Mouse (Mus musculus): ENCODE results near the gene Zfp954. TPM values are rescaled to one million over a fixed set of nuclear protein-coding genes. Genes with fewer than 3 reads are reported as not detected.
"Not testable (repeated sequence)": the region's sequence is repeated elsewhere in the genome, so short reads cannot be mapped to it uniquely, and the experiment has no call there.

Zfp954 gene
- 1.4 TPM in 2 replicates for polyA plus RNA-seq (2012; rRNA removed)

DNA sequence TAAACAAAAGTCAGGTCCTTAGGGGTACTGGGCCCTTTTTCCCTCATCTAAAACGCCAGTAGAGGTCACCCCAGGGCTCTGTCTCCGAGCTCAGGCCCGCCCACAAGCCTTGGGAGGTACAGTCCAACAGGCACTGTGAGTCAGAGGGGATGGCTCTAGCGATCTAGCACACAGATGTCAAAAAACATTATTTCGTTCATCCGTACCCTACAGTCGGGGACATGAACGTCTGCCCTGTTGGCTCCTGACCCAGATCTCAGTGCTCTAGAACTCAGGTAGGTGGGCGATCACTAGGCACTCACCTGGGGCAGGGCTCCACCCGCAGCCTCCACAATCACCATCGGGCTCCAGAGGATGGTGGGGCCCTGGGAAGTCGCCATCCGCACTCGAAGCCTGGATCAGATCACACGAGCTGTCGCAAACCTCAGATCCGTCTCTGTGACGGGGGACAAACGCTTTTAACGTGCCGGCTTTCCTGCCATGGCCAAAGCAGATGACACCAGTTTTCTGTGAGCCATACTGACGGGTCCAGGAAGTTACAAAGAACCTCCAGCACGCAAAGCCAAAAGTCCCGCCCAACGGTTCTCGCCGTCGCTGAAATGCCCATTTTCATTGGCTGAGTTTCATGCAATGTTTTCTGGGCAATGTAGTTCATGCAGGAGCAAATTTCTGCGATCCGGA, at the start of gene Zfp954:
Gene Zfp954, minus strand, starts transcription at position 568 of the 681 bp plus-strand sequence.
- TF ChIP-seq CTCF (IDR thresholded peaks at IDR 0.05; ENCODE audit: control insufficient read depth, insufficient read depth, insufficient replicate concordance, low read depth, low read length) (no peak), POLR2A (IDR thresholded peaks at IDR 0.05; ENCODE audit: control insufficient read depth, low read depth, low read length) (peak; percentile 35; the same call in 1 of the 2 replicates)
- Histone ChIP-seq H3K4me3 (ENCODE audit: control insufficient read depth, low read depth, low read length) (peak within 1 kb of the TSS; percentile 87), H3K27me3 (ENCODE audit: control insufficient read depth, insufficient read depth, low read length) (no peaks in the 10 kb centered on the region), H3K27ac (ENCODE audit: control insufficient read depth, insufficient read depth, low read depth, low read length) (no peak within 1 kb of the TSS), H3K36me3 (ENCODE audit: control insufficient read depth, insufficient read depth, low read length) (no peaks in the 10 kb centered on the region), H3K4me1 (ENCODE audit: control insufficient read depth, insufficient read depth, low read length) (peaks cover 5% of the 10 kb centered on the region)

DNA sequence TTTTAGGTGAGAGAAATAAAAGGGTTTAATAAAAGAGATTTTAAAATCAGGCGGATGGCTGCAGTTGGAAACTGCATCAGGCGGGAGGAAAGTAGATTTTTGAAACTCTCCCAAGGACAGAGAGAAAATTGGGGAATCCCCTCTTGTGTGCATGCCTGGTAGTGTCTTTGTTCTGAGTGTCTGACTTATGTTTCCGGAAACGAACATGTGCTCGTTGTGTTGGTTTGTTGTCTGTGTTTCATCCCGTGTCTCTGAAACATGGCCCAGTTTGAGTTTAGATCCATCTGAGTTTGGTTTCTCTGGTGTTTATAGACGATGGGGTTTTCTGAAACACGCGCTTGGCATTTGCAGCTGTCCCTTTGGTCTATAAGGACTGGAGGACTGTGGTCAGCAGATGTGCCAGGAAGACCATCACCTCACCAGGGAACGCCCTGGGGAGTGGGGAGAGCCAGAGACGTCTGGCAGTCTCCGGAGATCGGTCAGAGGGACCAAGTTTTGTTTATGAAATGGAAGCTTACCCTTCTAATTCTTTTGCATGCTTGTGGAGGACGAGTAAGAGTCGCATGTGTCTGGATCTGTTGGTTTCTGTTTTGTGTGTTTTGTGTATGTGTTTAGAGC, 24.8 kb upstream of the Zfp954 start:
- Histone ChIP-seq H3K27me3 (ENCODE audit: control insufficient read depth, insufficient read depth, low read length) (no peaks in the 10 kb centered on the region), H3K36me3 (ENCODE audit: control insufficient read depth, insufficient read depth, low read length) (no peaks in the 10 kb centered on the region), H3K27ac (ENCODE audit: control insufficient read depth, insufficient read depth, low read depth, low read length) (no peak overlapping the region), H3K4me3 (ENCODE audit: control insufficient read depth, low read depth, low read length) (no peak overlapping the region), H3K4me1 (ENCODE audit: control insufficient read depth, insufficient read depth, low read length) (no peaks in the 10 kb centered on the region)
- no peak for TF ChIP-seq POLR2A (IDR thresholded peaks at IDR 0.05; ENCODE audit: control insufficient read depth, low read depth, low read length)
- no peak for TF ChIP-seq CTCF (IDR thresholded peaks at IDR 0.05; ENCODE audit: control insufficient read depth, insufficient read depth, insufficient replicate concordance, low read depth, low read length)

DNA sequence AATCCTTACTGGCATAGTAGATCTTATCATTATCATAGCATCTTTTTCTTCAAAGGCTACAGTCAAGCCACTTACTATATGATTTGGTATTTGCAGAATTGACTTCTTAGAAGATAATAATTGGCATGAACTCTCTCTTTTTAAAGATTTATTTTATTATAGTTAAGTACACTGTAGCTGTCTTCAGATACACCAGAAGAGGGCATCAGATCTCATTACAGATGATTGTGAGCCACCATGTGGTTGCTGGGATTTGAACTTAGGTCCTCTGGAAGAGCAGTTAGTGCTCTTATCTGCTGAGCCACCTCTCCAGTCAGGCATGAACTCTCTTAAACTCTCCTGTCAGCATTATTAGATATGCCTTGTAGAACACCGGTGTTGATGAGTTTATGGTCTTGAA, 22.9 kb upstream of the Zfp954 start:
- Histone ChIP-seq H3K36me3 (ENCODE audit: control insufficient read depth, insufficient read depth, low read length) (no peaks in the 10 kb centered on the region), H3K4me1 (ENCODE audit: control insufficient read depth, insufficient read depth, low read length) (no peaks in the 10 kb centered on the region), H3K4me3 (ENCODE audit: control insufficient read depth, low read depth, low read length) (no peak overlapping the region), H3K27ac (ENCODE audit: control insufficient read depth, insufficient read depth, low read depth, low read length) (no peak overlapping the region), H3K27me3 (ENCODE audit: control insufficient read depth, insufficient read depth, low read length) (no peaks in the 10 kb centered on the region)
- no peak for TF ChIP-seq POLR2A (IDR thresholded peaks at IDR 0.05; ENCODE audit: control insufficient read depth, low read depth, low read length)
- no peak for TF ChIP-seq CTCF (IDR thresholded peaks at IDR 0.05; ENCODE audit: control insufficient read depth, insufficient read depth, insufficient replicate concordance, low read depth, low read length)

DNA sequence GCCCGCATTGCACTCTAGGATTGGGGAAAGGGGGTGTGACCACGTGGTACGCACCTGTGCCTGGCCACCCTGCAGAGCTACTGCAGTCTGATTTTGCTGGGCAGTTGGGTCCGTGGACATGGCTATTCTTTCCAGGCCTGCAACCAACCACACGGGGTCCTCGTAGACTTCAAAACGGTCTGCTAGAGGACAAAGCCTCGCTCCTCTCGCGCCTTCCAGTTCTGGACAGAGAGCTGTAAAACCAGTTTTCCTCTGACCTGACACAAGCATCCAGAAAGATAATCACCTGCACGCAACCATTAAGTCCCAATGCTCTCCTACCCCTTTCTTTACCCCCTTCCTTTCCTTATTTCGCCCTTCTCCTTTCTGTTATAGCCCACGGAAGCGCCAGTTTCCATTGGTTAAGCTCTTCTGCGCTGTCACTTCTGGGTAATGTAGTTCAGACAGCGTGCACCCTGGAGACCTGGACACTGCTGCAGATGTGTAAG, 15.1 kb upstream of the Zfp954 start, which contains the start of gene Zfp773:
Gene Zfp773, minus strand, starts transcription at position 377 of the 488 bp plus-strand sequence.
- peak within 1 kb of the TSS; percentile 79 for H3K4me3 ChIP-seq (ENCODE audit: control insufficient read depth, low read depth, low read length)

DNA sequence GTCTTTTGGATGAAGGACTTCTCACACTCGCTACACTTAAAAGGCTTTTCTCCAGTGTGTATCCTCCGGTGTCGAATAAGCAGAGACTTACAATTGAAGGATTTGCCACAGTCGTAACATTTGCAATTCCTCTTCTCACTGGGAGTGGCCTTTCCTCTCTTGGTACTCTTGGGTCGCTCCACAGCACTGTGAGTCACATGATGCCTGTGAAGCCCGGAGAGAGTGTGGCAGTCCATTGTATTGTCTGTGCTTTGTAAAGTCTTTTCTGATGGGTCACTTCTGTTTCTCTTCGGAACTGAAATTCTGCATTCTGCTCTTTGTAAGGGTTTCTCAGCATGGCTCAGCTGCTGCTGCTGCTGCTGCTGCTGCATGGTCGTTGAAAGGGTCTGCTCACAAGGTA, 11.5 kb upstream of the Zfp954 start:
- no peak overlapping the region for H3K4me3 ChIP-seq (ENCODE audit: control insufficient read depth, low read depth, low read length)
- TF ChIP-seq CTCF (IDR thresholded peaks at IDR 0.05; ENCODE audit: control insufficient read depth, insufficient read depth, insufficient replicate concordance, low read depth, low read length) (no peak), POLR2A (IDR thresholded peaks at IDR 0.05; ENCODE audit: control insufficient read depth, low read depth, low read length) (no peak)
- H3K36me3 ChIP-seq (ENCODE audit: control insufficient read depth, insufficient read depth, low read length) = no peaks in the 10 kb centered on the region
- no peaks in the 10 kb centered on the region for H3K4me1 ChIP-seq (ENCODE audit: control insufficient read depth, insufficient read depth, low read length)
- no peak overlapping the region for H3K27ac ChIP-seq (ENCODE audit: control insufficient read depth, insufficient read depth, low read depth, low read length)
- no peaks in the 10 kb centered on the region for H3K27me3 ChIP-seq (ENCODE audit: control insufficient read depth, insufficient read depth, low read length)

More for the DNA sequence above, 15.1 kb upstream of the Zfp954 start, which contains the start of gene Zfp773:
- TF ChIP-seq POLR2A (IDR thresholded peaks at IDR 0.05; ENCODE audit: control insufficient read depth, low read depth, low read length) = no peak
- TF ChIP-seq CTCF (IDR thresholded peaks at IDR 0.05; ENCODE audit: control insufficient read depth, insufficient read depth, insufficient replicate concordance, low read depth, low read length) = peak; percentile 39; the same call in 1 of the 2 replicates
- no peaks in the 10 kb centered on the region for H3K36me3 ChIP-seq (ENCODE audit: control insufficient read depth, insufficient read depth, low read length)
- no peaks in the 10 kb centered on the region for H3K4me1 ChIP-seq (ENCODE audit: control insufficient read depth, insufficient read depth, low read length)
- no peak within 1 kb of the TSS for H3K27ac ChIP-seq (ENCODE audit: control insufficient read depth, insufficient read depth, low read depth, low read length)
- no peaks in the 10 kb centered on the region for H3K27me3 ChIP-seq (ENCODE audit: control insufficient read depth, insufficient read depth, low read length)

DNA sequence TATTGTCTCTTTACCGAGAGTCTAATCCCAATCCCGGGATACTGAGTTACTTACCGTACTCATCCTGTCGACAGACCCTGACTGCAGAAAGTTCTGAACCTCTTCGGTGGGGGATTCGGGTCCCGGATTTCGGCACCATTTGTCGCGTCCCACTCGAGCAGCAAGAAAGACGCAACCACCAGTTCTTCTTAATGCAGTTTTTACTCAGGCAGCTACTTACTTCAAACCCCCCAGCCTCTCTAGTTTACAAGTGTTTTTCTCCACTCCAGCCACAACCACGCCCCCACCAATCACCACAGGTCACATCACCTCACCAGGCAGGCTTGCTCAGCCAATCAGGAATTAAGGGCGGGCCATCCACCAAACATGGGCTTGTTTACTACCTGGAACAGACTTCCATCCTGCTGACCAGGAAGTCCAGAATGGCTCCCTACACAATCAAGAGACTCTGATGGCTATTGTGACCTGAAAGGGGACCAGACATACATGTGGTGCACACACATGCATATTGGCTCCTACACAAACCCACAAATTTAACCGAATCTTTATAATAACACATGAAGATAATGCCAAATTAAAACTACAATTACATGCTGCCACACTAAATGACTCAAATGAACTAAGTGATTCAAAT, 9.3 kb upstream of the Zfp954 start:
- not testable (repeated sequence) for H3K36me3 ChIP-seq (ENCODE audit: control insufficient read depth, insufficient read depth, low read length); H3K4me1 ChIP-seq (ENCODE audit: control insufficient read depth, insufficient read depth, low read length); H3K27me3 ChIP-seq (ENCODE audit: control insufficient read depth, insufficient read depth, low read length); H3K4me3 ChIP-seq (ENCODE audit: control insufficient read depth, low read depth, low read length); H3K27ac ChIP-seq (ENCODE audit: control insufficient read depth, insufficient read depth, low read depth, low read length)

DNA sequence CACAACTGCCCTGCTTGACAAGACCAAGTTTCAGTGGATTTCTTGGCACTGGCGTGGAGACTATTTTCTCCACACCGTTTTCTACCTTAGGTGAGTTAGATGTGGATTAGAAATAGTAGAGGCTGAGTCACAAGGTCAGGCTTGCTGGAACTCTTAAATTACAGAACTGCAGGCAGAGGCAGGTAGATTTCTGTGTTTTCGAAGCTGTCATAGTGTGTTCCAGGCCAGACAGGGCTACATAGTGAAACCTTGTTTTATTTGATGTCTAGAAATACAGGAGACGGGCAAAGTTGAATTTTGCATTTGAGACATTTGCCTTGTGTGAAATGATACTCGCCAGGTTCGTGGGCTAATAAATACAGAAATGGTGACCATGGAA, 303 bp upstream of the Zfp954 start:
- TF ChIP-seq POLR2A (IDR thresholded peaks at IDR 0.05; ENCODE audit: control insufficient read depth, low read depth, low read length) (no peak), CTCF (IDR thresholded peaks at IDR 0.05; ENCODE audit: control insufficient read depth, insufficient read depth, insufficient replicate concordance, low read depth, low read length) (no peak)
- Histone ChIP-seq H3K36me3 (ENCODE audit: control insufficient read depth, insufficient read depth, low read length) (no peaks in the 10 kb centered on the region), H3K4me3 (ENCODE audit: control insufficient read depth, low read depth, low read length) (peak overlapping the region; percentile 87), H3K27ac (ENCODE audit: control insufficient read depth, insufficient read depth, low read depth, low read length) (no peak overlapping the region), H3K27me3 (ENCODE audit: control insufficient read depth, insufficient read depth, low read length) (no peaks in the 10 kb centered on the region), H3K4me1 (ENCODE audit: control insufficient read depth, insufficient read depth, low read length) (peaks cover 5% of the 10 kb centered on the region)

Measured in testis, adult 2 months (tissue).